9 mouse cellular contexts compared by ENCODE assay signal in the genomic region with DNA sequence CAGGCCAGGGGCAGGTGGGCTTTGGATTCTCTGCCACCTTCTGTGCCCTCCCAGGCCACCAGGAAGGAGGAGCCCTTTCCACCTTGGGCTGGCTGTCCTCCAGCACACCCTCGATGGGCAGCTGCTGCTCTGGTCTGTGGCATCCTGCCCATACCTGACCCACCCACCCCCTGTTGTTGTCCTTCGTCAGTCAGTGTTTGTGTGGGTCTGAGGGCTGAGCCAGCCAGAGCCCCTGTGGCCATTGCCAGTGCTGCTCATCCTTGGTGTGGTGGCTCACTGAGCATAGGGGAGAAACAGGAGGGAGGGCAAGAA. TPM values are rescaled to one million over a fixed set of nuclear protein-coding genes. Genes with fewer than 3 reads are reported as not detected.
DNase-seq lines count a peak whose midpoint lies in the region; ATAC-seq and TF ChIP-seq lines count a peak whose summit lies in the region.
"Had no signal": no experiment of that assay in that cellular context is flagged by ENCODE, and none has a peak within 500 bp of the region (broad histone marks: within the 10 kb centered on the region; RNA-seq: fewer than 3 reads in every experiment).

No protein-coding gene starts in this region.

- no peak for ATAC-seq in liver, embryonic 11.5 days (replicated peaks; ENCODE audit: low FRiP score)
- no peak; the same call in 1 of the 2 replicates for ATAC-seq in forebrain, embryonic 11.5 days (replicated peaks; ENCODE audit: low FRiP score)
- ATAC-seq in intestine, embryonic 16.5 days, result no peak
- no peak; the same call in 1 of the 2 replicates for ATAC-seq in neural tube, embryonic 13.5 days (ENCODE audit: low read depth)

- H3K4me3 ChIP-seq in liver, embryonic 11.5 days (ENCODE audit: low read depth, low read length), result no peak overlapping the region
- H3K4me3 ChIP-seq in forebrain, embryonic 11.5 days (ENCODE audit: low read depth, low read length), result no peak overlapping the region
- H3K4me3 ChIP-seq in intestine, embryonic 16.5 days (ENCODE audit: low read length), result peak overlapping the region; percentile 31
- H3K4me3 ChIP-seq in neural tube, embryonic 13.5 days, result no peak overlapping the region
- H3K4me3 ChIP-seq in thymus, adult 2 months (ENCODE audit: control insufficient read depth, insufficient read depth, low read length), result no peak overlapping the region

- H3K36me3 ChIP-seq in liver, embryonic 11.5 days (ENCODE audit: control insufficient read depth, insufficient read depth, low read length), result no peaks in the 10 kb centered on the region
- H3K36me3 ChIP-seq in forebrain, embryonic 11.5 days (ENCODE audit: control insufficient read depth, insufficient read depth, low read length), result no peaks in the 10 kb centered on the region
- H3K36me3 ChIP-seq in intestine, embryonic 16.5 days (ENCODE audit: control insufficient read depth, insufficient read depth, low read length), result no peaks in the 10 kb centered on the region
- peaks cover 44% of the 10 kb centered on the region for H3K36me3 ChIP-seq in neural tube, embryonic 13.5 days
- H3K36me3 ChIP-seq in thymus, adult 2 months (ENCODE audit: control insufficient read depth, insufficient read depth, low read length), result no peaks in the 10 kb centered on the region

- 54% methylated on average over 2 of the region's 2 CpGs for WGBS in liver, embryonic 11.5 days
- 53% methylated on average over 2 of the region's 2 CpGs for WGBS in forebrain, embryonic 11.5 days
- 34% methylated on average over 2 of the region's 2 CpGs for WGBS in intestine, embryonic 16.5 days
- 22% methylated on average over 2 of the region's 2 CpGs for WGBS in neural tube, embryonic 13.5 days
- WGBS in thymus, adult 2 months, result 35% methylated on average over 2 of the region's 2 CpGs

- H3K9ac ChIP-seq in liver, embryonic 11.5 days (ENCODE audit: low read depth, low read length), result 0 out of 2 replicates have a peak overlapping the region, but pooled peaks have one; percentile 6
- H3K9ac ChIP-seq in forebrain, embryonic 11.5 days (ENCODE audit: low read length), result peak overlapping the region; percentile 21
- peak overlapping the region; percentile 60 for H3K9ac ChIP-seq in intestine, embryonic 16.5 days (ENCODE audit: low read depth, low read length)
- peak overlapping the region; percentile 55 for H3K9ac ChIP-seq in neural tube, embryonic 13.5 days

- peaks cover 16% of the 10 kb centered on the region for H3K4me1 ChIP-seq in liver, embryonic 11.5 days (replicated peaks; ENCODE audit: control insufficient read depth, insufficient read depth, low read length)
- peaks cover 22% of the 10 kb centered on the region for H3K4me1 ChIP-seq in forebrain, embryonic 11.5 days (replicated peaks; ENCODE audit: control insufficient read depth, insufficient read depth, low read length)
- H3K4me1 ChIP-seq in intestine, embryonic 16.5 days (ENCODE audit: control insufficient read depth, insufficient read depth, low read length), result peaks cover 28% of the 10 kb centered on the region
- peaks cover 42% of the 10 kb centered on the region for H3K4me1 ChIP-seq in neural tube, embryonic 13.5 days (replicated peaks)
- peaks cover 24% of the 10 kb centered on the region for H3K4me1 ChIP-seq in thymus, adult 2 months (replicated peaks; ENCODE audit: control insufficient read depth, insufficient read depth, low read length)

- TF ChIP-seq CTCF in thymus, adult 2 months (IDR thresholded peaks at IDR 0.05; ENCODE audit: borderline replicate concordance, control insufficient read depth, extremely low read depth, insufficient read depth, low read length, poor library complexity), result no peak

- H3K4me2 ChIP-seq in liver, embryonic 11.5 days, result peak overlapping the region; percentile 40
- H3K4me2 ChIP-seq in forebrain, embryonic 11.5 days (ENCODE audit: low read depth, low read length, severe bottlenecking), result peak overlapping the region; percentile 19; the same call in 1 of the 2 replicates
- peak overlapping the region; percentile 53 for H3K4me2 ChIP-seq in intestine, embryonic 16.5 days (ENCODE audit: low read depth, low read length)
- H3K4me2 ChIP-seq in neural tube, embryonic 13.5 days, result peak overlapping the region; percentile 29; the same call in 1 of the 2 replicates

- H3K9me3 ChIP-seq in liver, embryonic 11.5 days (ENCODE audit: control insufficient read depth, low read length), result no peaks in the 10 kb centered on the region
- no peaks in the 10 kb centered on the region for H3K9me3 ChIP-seq in forebrain, embryonic 11.5 days (ENCODE audit: control insufficient read depth, low read length)
- no peaks in the 10 kb centered on the region for H3K9me3 ChIP-seq in intestine, embryonic 16.5 days (ENCODE audit: control insufficient read depth, low read length)
- no peaks in the 10 kb centered on the region for H3K9me3 ChIP-seq in neural tube, embryonic 13.5 days

- H3K27me3 ChIP-seq in liver, embryonic 11.5 days (replicated peaks; ENCODE audit: control insufficient read depth, insufficient read depth, low read length), result peaks cover 33% of the 10 kb centered on the region
- peaks cover 19% of the 10 kb centered on the region for H3K27me3 ChIP-seq in forebrain, embryonic 11.5 days (ENCODE audit: control insufficient read depth, insufficient read depth, low read length)
- H3K27me3 ChIP-seq in intestine, embryonic 16.5 days (replicated peaks; ENCODE audit: control insufficient read depth, insufficient read depth, low read length), result peaks cover 10% of the 10 kb centered on the region
- peaks cover 41% of the 10 kb centered on the region for H3K27me3 ChIP-seq in neural tube, embryonic 13.5 days
- H3K27me3 ChIP-seq in thymus, adult 2 months (ENCODE audit: control insufficient read depth, insufficient read depth, low read length), result no peaks in the 10 kb centered on the region

- no peak for TF ChIP-seq POLR2A in thymus, adult 2 months (IDR thresholded peaks at IDR 0.05; ENCODE audit: control insufficient read depth, extremely low read depth, insufficient read depth, low read length, poor library complexity)

- DNase-seq in liver, embryonic 11.5 days (ENCODE audit: low spot score), result no peak
- DNase-seq in liver, result no peak
- DNase-seq in forebrain, embryonic 11.5 days (ENCODE audit: low spot score), result no peak
- DNase-seq in thymus, adult 2 months, result no peak
- DNase-seq in left cerebral cortex, adult 8-10 months (ENCODE audit: low spot score in 2 of 2), result no peak
- DNase-seq: kidney, postnatal 25 days had no signal

- no peak overlapping the region for H3K27ac ChIP-seq in liver, embryonic 11.5 days (ENCODE audit: low read depth, low read length)
- H3K27ac ChIP-seq in forebrain, embryonic 11.5 days (ENCODE audit: low read depth, low read length), result no peak overlapping the region
- no peak overlapping the region for H3K27ac ChIP-seq in intestine, embryonic 16.5 days (ENCODE audit: low read length)
- H3K27ac ChIP-seq in neural tube, embryonic 13.5 days (replicated peaks), result peak overlapping the region; percentile 52; the same call in 1 of the 2 replicates
- no peak overlapping the region for H3K27ac ChIP-seq in thymus, adult 2 months (ENCODE audit: control insufficient read depth, insufficient read depth, low read length)

RNA-seq across cellular contexts. Expression of a gene that starts 11.4 kb away (rescaled TPM):
- polyA plus RNA-seq in liver, embryonic 11.5 days (2014; fragmentation: Nextera tagmentation; extraction: Ambion mirVana), result 35.4 and 35.9 TPM in 2 replicates
- 40.2 and 43.7 TPM in 2 replicates for polyA plus RNA-seq in forebrain, embryonic 11.5 days (2014; fragmentation: Nextera tagmentation; extraction: Ambion mirVana)
- 39.4 and 40.6 TPM in 2 replicates for polyA plus RNA-seq in intestine, embryonic 16.5 days (2015; fragmentation: Nextera tagmentation; extraction: Ambion mirVana)
- polyA plus RNA-seq in neural tube, embryonic 13.5 days (2015; fragmentation: Nextera tagmentation; extraction: Ambion mirVana), result 43.4 and 44.4 TPM in 2 replicates
- 49.6 and 55.7 TPM in 2 replicates for polyA plus RNA-seq in thymus, adult 2 months (2012; rRNA removed)
- total RNA-seq in left cerebral cortex, adult 8-10 months (2022), result 10 to 100 TPM; 36.2 to 37.2 (median 36.9) TPM

RNA-seq across cellular contexts. Expression of a gene that starts 19.6 kb away (rescaled TPM):
- 28.9 and 31.0 TPM in 2 replicates for polyA plus RNA-seq in liver, embryonic 11.5 days (2014; fragmentation: Nextera tagmentation; extraction: Ambion mirVana)
- 14.3 and 18.7 TPM in 2 replicates for polyA plus RNA-seq in forebrain, embryonic 11.5 days (2014; fragmentation: Nextera tagmentation; extraction: Ambion mirVana)
- polyA plus RNA-seq in intestine, embryonic 16.5 days (2015; fragmentation: Nextera tagmentation; extraction: Ambion mirVana), result 39.2 and 39.9 TPM in 2 replicates
- polyA plus RNA-seq in neural tube, embryonic 13.5 days (2015; fragmentation: Nextera tagmentation; extraction: Ambion mirVana), result 33.0 and 40.1 TPM in 2 replicates
- 78.7 and 84.3 TPM in 2 replicates for polyA plus RNA-seq in thymus, adult 2 months (2012; rRNA removed)
- 10 to 100 TPM; 16.3 to 20.6 (median 19.2) TPM for total RNA-seq in left cerebral cortex, adult 8-10 months (2022)

RNA-seq across cellular contexts. Expression of a gene that starts 19.7 kb away (rescaled TPM):
- 26.5 and 31.3 TPM in 2 replicates for polyA plus RNA-seq in liver, embryonic 11.5 days (2014; fragmentation: Nextera tagmentation; extraction: Ambion mirVana)
- polyA plus RNA-seq in forebrain, embryonic 11.5 days (2014; fragmentation: Nextera tagmentation; extraction: Ambion mirVana), result 40.7 and 43.7 TPM in 2 replicates
- 39.1 and 39.8 TPM in 2 replicates for polyA plus RNA-seq in intestine, embryonic 16.5 days (2015; fragmentation: Nextera tagmentation; extraction: Ambion mirVana)
- polyA plus RNA-seq in neural tube, embryonic 13.5 days (2015; fragmentation: Nextera tagmentation; extraction: Ambion mirVana), result 66.7 and 73.7 TPM in 2 replicates
- polyA plus RNA-seq in thymus, adult 2 months (2012; rRNA removed), result 74.5 and 83.5 TPM in 2 replicates
- total RNA-seq in left cerebral cortex, adult 8-10 months (2022), result 10 to 100 TPM; 40.8 to 42.3 (median 41.8) TPM

RNA-seq across cellular contexts. Expression of a gene that starts 24.7 kb away (rescaled TPM):
- polyA plus RNA-seq in liver, embryonic 11.5 days (2014; fragmentation: Nextera tagmentation; extraction: Ambion mirVana), result 0.10 and 0.35 TPM in 2 replicates
- 1.1 and 2.3 TPM in 2 replicates for polyA plus RNA-seq in forebrain, embryonic 11.5 days (2014; fragmentation: Nextera tagmentation; extraction: Ambion mirVana)
- polyA plus RNA-seq in intestine, embryonic 16.5 days (2015; fragmentation: Nextera tagmentation; extraction: Ambion mirVana), result 2.3 and 2.5 TPM in 2 replicates
- polyA plus RNA-seq in neural tube, embryonic 13.5 days (2015; fragmentation: Nextera tagmentation; extraction: Ambion mirVana), result 1.2 and 1.3 TPM in 2 replicates
- polyA plus RNA-seq in thymus, adult 2 months (2012; rRNA removed), result 2.9 and 3.4 TPM in 2 replicates
- 1 to 10 TPM; 5.1 to 8.3 (median 6.3) TPM for total RNA-seq in left cerebral cortex, adult 8-10 months (2022)
- total RNA-seq: megakaryocyte-erythroid progenitor cell, adult 5-6 weeks had no signal

RNA-seq across cellular contexts. Expression of a gene that starts 29.0 kb away (rescaled TPM):
- 31.2 and 37.0 TPM in 2 replicates for polyA plus RNA-seq in liver, embryonic 11.5 days (2014; fragmentation: Nextera tagmentation; extraction: Ambion mirVana)
- polyA plus RNA-seq in forebrain, embryonic 11.5 days (2014; fragmentation: Nextera tagmentation; extraction: Ambion mirVana), result 48.2 and 51.8 TPM in 2 replicates
- polyA plus RNA-seq in intestine, embryonic 16.5 days (2015; fragmentation: Nextera tagmentation; extraction: Ambion mirVana), result 52.5 and 53.7 TPM in 2 replicates
- 35.4 and 39.0 TPM in 2 replicates for polyA plus RNA-seq in neural tube, embryonic 13.5 days (2015; fragmentation: Nextera tagmentation; extraction: Ambion mirVana)
- polyA plus RNA-seq in thymus, adult 2 months (2012; rRNA removed), result 48.8 and 50.8 TPM in 2 replicates
- 10 to 100 TPM; 15.8 to 18.5 (median 16.9) TPM for total RNA-seq in left cerebral cortex, adult 8-10 months (2022)

Comparison
In these comparisons a context has a peak if more than half of its experiments do, and no peak if none do; other contexts are left out.
1. H3K9ac ChIP-seq: peak in every context shown above with its lines; median percentile 60 in intestine, embryonic 16.5 days; 55 in neural tube, embryonic 13.5 days; 21 in forebrain, embryonic 11.5 days; 6 in liver, embryonic 11.5 days.